Mouse (Mus musculus) cerebellum, adult 2 months (tissue): ENCODE measurements around the gene Lrrn2. TPM values are rescaled to one million over a fixed set of nuclear protein-coding genes. Genes with fewer than 3 reads are reported as not detected.

ENCODE experiments used
- DNase-seq, 2 experiments: peaks; one replicate each; pipeline ENCODE4 v3.0.0; 2021
- H3K27ac ChIP-seq: fragments of 200-500 bp; 2 replicates; pipeline ENCODE4 v1.5.1; 2012; ENCODE audit warnings: low read length, control low read depth, inconsistent platforms; ENCODE audit not compliant: insufficient read depth
- H3K27me3 ChIP-seq: fragments of 200-500 bp; 2 replicates; pipeline ENCODE4 v1.6.1; 2012; ENCODE audit warnings: inconsistent platforms, mild to moderate bottlenecking, low read length, moderate library complexity; ENCODE audit not compliant: control insufficient read depth, insufficient read depth
- H3K4me1 ChIP-seq: fragments of 200-500 bp; 2 replicates; pipeline ENCODE4 v1.6.1; 2011; ENCODE audit warnings: low read length; ENCODE audit not compliant: control insufficient read depth, insufficient read depth
- H3K4me3 ChIP-seq: fragments of 200-500 bp; replicated peaks from 2 replicates; pipeline ENCODE3; 2011; ENCODE audit warnings: mild to moderate bottlenecking, low read depth, low read length, control low read depth; ENCODE audit not compliant: insufficient read depth
- CTCF ChIP-seq: fragments of 200-500 bp; IDR thresholded peaks from 2 replicates; pipeline ENCODE4 v1.5.1; 2011; ENCODE audit warnings: low read depth, mild to moderate bottlenecking, control low read depth, low read length, moderate library complexity, borderline replicate concordance; ENCODE audit not compliant: insufficient read depth
- POLR2A ChIP-seq: fragments of 200-500 bp; IDR thresholded peaks from 2 replicates; pipeline ENCODE4 v1.6.1; 2011; ENCODE audit warnings: low read length, control low read depth, borderline replicate concordance; ENCODE audit not compliant: insufficient read depth
- WGBS: fragments of 180-500 bp; shearing (Covaris S2); methylation state at CpG from one replicate; pipeline ENCODE4 v1.1.7; 2018; 5-methylcytosine and 5-hydroxymethylcytosine counted together
- polyA plus RNA-seq: library from polyadenylated mRNA; depleted of rRNA; stranded (reverse); fragments of >200 nt; gene quantifications from 2 replicates; pipeline ENCODE4 v1.2.3, GENCODE M21; 2012

Gene Lrrn2
- polyA plus RNA-seq, 1 experiment: 73.4 TPM

- no peak overlapping the region for H3K27ac ChIP-seq
Measured at GRCm38 (mm10) chr1:132921071-132921470, 41.0 kb downstream of the Lrrn2 start.

DNA sequence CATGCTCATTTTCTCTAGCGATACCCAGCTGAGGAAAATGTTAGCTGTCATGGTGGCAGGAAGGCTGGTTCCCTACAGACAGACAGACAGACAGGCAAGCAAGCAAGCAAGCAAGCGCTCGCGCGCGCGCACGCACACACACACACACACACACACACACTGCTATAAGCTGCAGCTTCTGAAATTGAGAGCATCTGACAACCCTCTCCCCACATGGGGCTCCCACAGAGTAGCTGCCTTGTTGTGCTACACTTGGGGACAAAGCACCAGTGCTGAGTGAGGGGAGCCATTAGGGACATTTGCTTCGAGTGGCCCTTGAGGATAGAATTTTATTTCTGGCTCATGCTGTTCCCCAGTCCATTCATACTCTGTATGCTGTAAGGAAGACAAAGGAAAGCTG lies 42.2 kb downstream of the Lrrn2 start:
- WGBS: 72% methylated on average over 9 of the region's 9 CpGs
- no peak for DNase-seq
- TF ChIP-seq CTCF (no peak), POLR2A (no peak)
- H3K27ac ChIP-seq: no peak overlapping the region
- peaks cover 33% of the 10 kb centered on the region for H3K4me1 ChIP-seq
- H3K4me3 ChIP-seq: no peak overlapping the region
- H3K27me3 ChIP-seq: no peaks in the 10 kb centered on the region

More at GRCm38 (mm10) chr1:132921071-132921470, 41.0 kb downstream of the Lrrn2 start:
- H3K4me1 ChIP-seq: peaks cover 42% of the 10 kb centered on the region
- no peak for DNase-seq
- H3K4me3 ChIP-seq: no peak overlapping the region
- WGBS: 48% methylated on average over 13 of the region's 13 CpGs
- no peaks in the 10 kb centered on the region for H3K27me3 ChIP-seq
- TF ChIP-seq CTCF (no peak), POLR2A (no peak)

DNA sequence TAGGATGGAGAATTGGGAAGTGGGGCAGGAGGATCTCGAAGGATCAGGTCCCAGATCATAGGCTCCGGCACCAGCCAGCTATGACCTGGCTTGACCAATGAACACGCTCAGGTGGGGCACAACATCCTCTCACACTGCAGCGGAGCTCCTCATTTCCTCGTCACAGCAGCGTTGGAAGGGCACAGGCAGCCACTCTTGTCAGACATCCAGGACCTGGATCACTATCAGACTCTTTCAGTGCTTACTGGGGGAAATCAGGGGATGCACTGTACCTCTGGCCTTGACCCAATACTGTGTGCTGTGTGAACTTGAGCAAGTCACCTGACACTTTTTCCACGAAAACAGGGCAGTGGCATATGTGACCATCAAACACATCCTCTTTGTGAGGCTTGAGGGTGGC lies 45.2 kb downstream of the Lrrn2 start:
- Histone ChIP-seq H3K27ac (no peak overlapping the region), H3K4me1 (peaks cover 25% of the 10 kb centered on the region), H3K4me3 (no peak overlapping the region), H3K27me3 (no peaks in the 10 kb centered on the region)
- no peak for DNase-seq
- no peak for TF ChIP-seq CTCF
- no peak for TF ChIP-seq POLR2A
- WGBS: 60% methylated on average over 7 of the region's 7 CpGs

DNA sequence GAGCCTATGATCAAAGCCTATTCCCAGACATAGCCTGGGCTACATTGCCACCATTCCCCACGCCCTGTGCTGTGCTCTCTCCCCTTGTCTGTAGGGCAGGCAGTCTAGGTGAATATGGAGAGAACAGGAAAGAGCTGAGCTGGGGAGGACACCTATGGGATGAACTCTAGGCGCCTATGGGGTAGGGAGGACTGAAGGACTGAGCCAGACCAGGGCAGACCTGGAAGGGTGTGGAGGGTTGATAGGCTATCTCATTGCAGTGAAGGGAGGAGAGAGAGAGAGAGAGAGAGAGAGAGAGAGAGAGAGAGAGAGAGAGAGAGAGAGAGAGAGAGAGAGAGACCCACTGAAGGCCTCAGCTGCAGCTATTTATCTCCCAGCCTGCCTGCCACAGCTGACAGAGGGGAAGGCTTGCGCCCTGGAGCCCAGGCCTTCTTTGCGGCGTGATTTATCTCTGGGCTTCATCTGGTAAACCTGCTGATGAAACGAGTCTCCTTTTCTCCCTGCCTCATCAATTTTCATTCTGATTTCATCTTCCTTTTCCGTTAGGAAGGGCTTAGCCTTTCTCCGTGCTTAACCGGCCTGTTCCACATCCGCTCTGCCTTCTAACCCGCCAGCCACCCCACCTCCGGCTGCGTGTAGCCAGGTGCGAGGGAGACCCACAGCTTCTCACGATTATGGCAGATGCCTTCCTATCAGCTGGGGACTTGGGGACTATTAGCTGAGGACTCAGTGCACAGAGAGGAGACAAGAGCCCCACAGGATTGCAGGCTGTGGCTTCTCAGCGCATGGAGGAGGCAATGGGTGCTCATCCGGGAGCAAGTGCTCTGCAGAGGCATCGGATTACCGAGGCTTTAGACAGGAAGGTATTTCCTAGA lies 48.2 kb downstream of the Lrrn2 start:
- 81% methylated on average over 19 of the region's 19 CpGs for WGBS
- no peak overlapping the region for H3K4me3 ChIP-seq
- DNase-seq: no peak
- no peak overlapping the region for H3K27ac ChIP-seq
- TF ChIP-seq POLR2A (no peak), CTCF (no peak)
- H3K4me1 ChIP-seq: peaks cover 30% of the 10 kb centered on the region
- no peaks in the 10 kb centered on the region for H3K27me3 ChIP-seq

DNA sequence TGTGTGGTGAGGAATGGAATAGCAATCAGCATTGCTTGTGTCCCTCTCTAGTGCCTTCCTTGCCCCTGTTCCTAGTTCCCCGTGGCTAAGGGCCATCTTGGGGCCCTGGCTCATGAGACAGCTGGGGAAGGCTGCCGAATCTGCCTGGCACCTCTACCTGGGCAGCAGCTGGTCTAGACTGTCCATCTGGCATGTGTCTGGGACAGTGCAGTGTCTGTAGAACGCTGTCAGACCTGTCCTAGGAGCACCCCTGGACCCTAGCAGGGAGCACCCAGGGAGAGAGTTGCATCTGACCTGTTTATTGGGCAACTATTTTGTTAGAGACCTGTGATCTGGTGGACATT lies 48.8 kb downstream of the Lrrn2 start:
- 24% methylated on average over 3 of the region's 3 CpGs for WGBS
- H3K4me3 ChIP-seq: no peak overlapping the region

DNA sequence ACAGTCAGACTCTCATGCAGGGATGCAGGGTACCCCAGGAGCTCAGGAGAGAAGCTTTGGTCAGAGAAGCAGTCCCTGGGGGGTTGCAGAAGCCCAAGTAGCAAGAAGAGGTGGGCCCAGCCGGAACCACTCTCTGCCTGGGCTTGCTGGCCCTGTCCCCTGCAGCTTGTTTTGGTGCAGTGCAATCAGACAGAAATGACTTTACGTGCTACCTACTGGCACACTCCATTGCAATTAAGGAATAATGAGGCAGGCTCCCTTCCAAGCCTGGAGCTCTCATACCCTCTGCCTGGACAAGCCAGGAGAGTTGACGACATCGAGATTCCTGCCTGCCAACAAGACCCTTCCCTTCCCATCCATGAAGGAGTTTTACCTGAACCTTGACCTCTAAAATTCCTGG lies 50.2 kb downstream of the Lrrn2 start:
- Histone ChIP-seq H3K27ac (no peak overlapping the region), H3K4me1 (peaks cover 40% of the 10 kb centered on the region), H3K27me3 (no peaks in the 10 kb centered on the region), H3K4me3 (no peak overlapping the region)
- no peak for TF ChIP-seq POLR2A
- TF ChIP-seq CTCF: no peak
- WGBS: 53% methylated on average over 4 of the region's 4 CpGs
- DNase-seq: no peak

More for the DNA sequence above, 48.8 kb downstream of the Lrrn2 start:
- H3K27ac ChIP-seq: no peak overlapping the region
- peaks cover 30% of the 10 kb centered on the region for H3K4me1 ChIP-seq
- no peaks in the 10 kb centered on the region for H3K27me3 ChIP-seq
- DNase-seq: no peak
- TF ChIP-seq POLR2A (no peak), CTCF (no peak)

- Histone ChIP-seq H3K27ac (no peak overlapping the region), H3K4me1 (peaks cover 47% of the 10 kb centered on the region), H3K4me3 (no peak overlapping the region), H3K27me3 (no peaks in the 10 kb centered on the region)
- WGBS: 19% methylated on average over 2 of the region's 2 CpGs
- TF ChIP-seq POLR2A (no peak), CTCF (no peak)
- DNase-seq: peak; percentile 74 to 88
Measured at GRCm38 (mm10) chr1:132932421-132932820, 52.3 kb downstream of the Lrrn2 start.

- H3K4me1 ChIP-seq: peaks cover 60% of the 10 kb centered on the region
- TF ChIP-seq CTCF: peak; percentile 56
- no peak for TF ChIP-seq POLR2A
- 29% methylated on average over 7 of the region's 7 CpGs for WGBS
- H3K27me3 ChIP-seq: no peaks in the 10 kb centered on the region
- no peak overlapping the region for H3K27ac ChIP-seq
- H3K4me3 ChIP-seq: no peak overlapping the region
- peak; percentile 82 to 89 for DNase-seq
Measured at GRCm38 (mm10) chr1:132934856-132935255, 54.8 kb downstream of the Lrrn2 start.
